Mouse (Mus musculus) 3134 (cell line): ENCODE results near the gene Fbxw26.
"Not testable (repeated sequence)": the region's sequence is repeated elsewhere in the genome, so short reads cannot be mapped to it uniquely, and the experiment has no call there.

Source experiments
- DNase-seq: peaks from one replicate; pipeline ENCODE4 v3.0.0-alpha.2; 2011; ENCODE audit warnings: low spot score; ENCODE audit not compliant: insufficient read length; ENCODE audit errors: extremely low read depth

Fbxw26 gene

DNA sequence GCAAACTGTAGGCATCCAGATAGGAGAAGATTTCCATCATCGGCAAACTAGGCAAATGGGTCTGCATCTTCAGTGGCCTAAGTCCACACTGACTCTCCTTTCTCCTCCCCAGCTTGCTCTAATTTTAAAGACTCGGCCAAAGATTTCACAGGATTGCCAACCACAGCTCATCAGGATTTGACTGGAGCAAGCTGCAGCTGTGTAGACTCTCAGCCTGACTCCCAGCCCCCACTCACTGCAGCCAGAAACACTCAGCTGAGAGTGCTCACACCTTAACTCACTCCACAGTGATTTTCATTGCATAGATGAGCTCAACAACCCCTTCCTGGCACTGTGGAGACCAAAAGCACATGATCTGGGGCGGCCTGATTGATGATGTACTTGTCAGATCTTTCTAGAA is at the start of gene Fbxw26:
Gene Fbxw26, minus strand, starts transcription at position 101 of the 400 bp plus-strand sequence.
- DNase-seq: not testable (repeated sequence)

DNA sequence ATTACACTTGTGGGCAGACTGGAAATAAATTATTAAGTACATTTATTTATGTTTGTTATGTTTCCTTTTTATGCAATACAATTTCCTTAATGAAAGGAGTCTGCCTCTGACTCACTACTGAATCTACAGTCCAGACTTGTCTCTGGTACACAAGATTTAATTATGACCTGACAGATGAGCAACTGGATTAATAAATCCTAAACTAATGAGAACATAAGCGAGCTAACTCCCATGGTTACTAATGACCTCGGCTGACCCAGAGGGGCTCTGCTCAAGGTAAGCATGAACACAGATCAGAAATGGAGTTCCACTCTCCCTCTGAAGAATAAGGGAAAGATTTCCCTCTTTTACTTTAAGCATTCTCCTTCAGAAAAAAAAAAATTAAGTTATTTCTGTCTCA is 49.3 kb upstream of the Fbxw26 start:
- DNase-seq: no peak

DNA sequence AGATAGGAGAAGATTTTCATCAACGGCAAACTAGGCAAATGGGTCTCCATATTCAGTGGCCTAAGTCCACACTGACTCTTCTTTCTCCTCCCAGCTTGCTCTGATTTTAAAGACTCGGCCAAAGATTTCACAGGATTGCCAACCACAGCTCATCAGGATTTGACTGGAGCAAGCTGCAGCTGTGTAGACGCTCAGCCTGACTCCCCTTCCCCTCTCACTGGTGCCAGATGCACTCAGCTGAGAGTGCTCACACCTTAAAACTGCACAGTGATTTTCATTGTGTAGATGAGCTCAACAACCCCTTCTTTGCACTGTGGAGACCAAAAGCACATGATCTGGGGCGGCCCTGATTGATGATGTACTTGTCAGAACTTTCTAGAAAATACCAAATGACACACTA is 44.7 kb upstream of the Fbxw26 start, which contains the start of gene Fbxw27:
Gene Fbxw27, minus strand, starts transcription at position 101 of the 400 bp plus-strand sequence.
- DNase-seq: not testable (repeated sequence)

DNA sequence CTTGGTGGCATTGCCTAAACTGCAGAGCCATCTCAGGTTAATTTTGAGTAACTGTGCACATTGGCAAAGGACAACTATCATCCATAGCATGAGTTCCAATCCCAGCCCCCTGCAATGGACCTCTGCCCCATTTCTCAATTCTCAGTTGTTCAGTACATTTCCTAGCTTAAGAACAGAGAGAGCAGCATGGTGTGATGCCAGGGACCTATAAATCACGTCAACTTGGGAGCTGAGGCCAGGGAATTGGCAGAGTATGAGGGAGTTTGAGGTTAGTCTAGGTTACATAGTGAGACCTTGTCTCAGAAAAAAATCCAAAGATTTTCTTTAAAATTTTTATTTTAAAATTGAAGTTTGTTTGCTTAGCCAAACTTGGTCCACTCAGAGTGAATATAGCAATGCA is 21.0 kb upstream of the Fbxw26 start:
- DNase-seq: not testable (repeated sequence)

DNA sequence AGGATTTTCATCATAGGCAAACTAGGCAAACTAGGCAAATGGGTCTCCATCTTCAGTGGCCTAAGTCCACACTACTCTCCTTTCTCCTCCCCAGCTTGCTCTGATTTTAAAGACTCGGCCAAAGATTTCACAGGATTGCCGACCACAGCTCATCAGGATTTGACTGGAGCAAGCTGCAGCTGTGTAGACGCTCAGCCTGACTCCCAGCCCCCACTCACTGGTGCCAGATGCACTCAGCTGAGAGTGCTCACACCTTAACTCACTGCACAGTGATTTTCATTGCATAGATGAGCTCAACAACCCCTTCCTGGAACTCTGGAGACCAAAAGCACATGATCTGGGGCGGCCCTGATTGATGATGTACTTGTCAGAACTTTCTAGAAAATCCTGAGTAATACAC is 43.3 kb downstream of the Fbxw26 start, which contains the start of gene Fbxw18:
Gene Fbxw18, minus strand, starts transcription at position 101 of the 400 bp plus-strand sequence.
- not testable (repeated sequence) for DNase-seq

DNA sequence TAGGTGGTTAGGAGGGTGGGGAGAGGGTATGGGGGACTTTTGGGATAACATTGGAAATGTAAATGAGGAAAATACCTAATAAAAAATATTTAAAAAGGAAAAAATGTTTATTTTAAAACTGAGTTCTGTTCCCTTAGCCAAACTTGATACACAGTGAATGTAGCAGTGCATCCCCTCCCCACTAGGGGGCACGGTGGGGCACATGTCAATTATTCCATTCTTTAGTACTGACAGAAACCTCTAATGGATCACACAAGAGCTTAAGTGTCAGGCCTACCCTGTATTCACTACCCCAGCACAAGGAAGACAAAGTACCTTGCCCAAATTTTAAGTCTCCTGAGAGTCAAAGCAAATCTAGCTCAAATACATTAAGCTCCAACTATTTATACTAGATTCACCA is 60.6 kb downstream of the Fbxw26 start:
- no peak for DNase-seq
